Mouse (Mus musculus) C2C12 (cell line): ENCODE measurements around the gene Ank3.

Experiments used
- CTCF ChIP-seq: IDR thresholded peaks from one replicate; pipeline ENCODE4 v1.5.1; 2011; ENCODE audit not compliant: control insufficient read depth, insufficient read depth, insufficient read length
- MYOG ChIP-seq: IDR thresholded peaks from one replicate; pipeline ENCODE4 v1.6.1; 2011; ENCODE audit not compliant: control insufficient read depth, insufficient read length; ENCODE audit errors: extremely low read depth
- USF1 ChIP-seq: IDR thresholded peaks from one replicate; pipeline ENCODE4 v1.6.1; 2011; ENCODE audit warnings: low read depth, mild to moderate bottlenecking, control low read depth, moderate library complexity

GRCm38 (mm10) chr10:69916205-69916604, 517.6 kb downstream of the Ank3 start:
- TF ChIP-seq CTCF, result no peak
- TF ChIP-seq MYOG, result no peak
- no peak for TF ChIP-seq USF1
